Mouse (Mus musculus): ENCODE measurements around the gene Robo1.

The Robo1 gene

GRCm38 (mm10) chr16:72747696-72748095, 439.6 kb downstream of the Robo1 start:
- DNase-seq: no peak

GRCm38 (mm10) chr16:72765128-72765913, 457.2 kb downstream of the Robo1 start:
- DNase-seq: no peak

- DNase-seq: no peak
Measured at GRCm38 (mm10) chr16:72769214-72769834, 461.2 kb downstream of the Robo1 start.

DNA sequence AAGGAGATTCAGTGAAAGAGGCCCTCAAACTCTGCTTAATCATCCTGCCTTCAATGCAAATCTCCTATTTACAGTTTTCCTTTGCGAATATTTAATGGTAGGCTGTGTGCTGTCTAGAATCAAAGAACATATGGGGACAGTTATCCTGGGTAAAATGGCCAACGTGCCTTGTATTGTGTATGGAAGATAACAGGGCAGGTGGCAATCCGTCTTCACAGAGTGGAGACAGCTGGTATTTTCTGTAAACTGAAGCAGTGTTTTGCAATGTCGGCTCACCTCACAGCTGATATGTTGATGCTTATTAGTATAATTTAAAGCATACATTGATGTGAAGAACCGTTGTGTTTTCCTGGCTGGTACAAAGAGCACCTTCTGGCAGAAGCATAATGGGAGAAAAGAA, 464.2 kb downstream of the Robo1 start:
- no peak for DNase-seq

DNA sequence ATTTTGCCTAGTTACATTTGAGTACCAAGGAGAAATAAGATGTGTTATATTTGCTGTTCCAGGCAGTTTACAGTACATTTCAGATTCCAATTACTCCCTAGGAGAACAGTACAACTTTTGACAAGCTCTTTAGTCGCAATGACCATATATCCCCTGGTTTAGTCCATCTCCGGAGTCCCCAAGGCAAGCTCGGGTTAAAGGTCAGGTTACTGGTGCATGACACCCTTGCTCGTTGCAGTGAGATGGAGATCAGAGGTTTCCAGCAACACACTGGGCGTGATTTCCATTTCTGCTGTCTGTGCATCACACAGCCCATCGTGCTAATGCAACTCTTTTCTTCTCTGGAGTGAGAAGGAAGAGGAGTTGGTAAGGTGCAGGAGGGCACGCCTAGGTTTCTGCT, 464.9 kb downstream of the Robo1 start:
- no peak for DNase-seq

- no peak for DNase-seq
Measured at GRCm38 (mm10) chr16:72778520-72778919, 470.4 kb downstream of the Robo1 start.

DNA sequence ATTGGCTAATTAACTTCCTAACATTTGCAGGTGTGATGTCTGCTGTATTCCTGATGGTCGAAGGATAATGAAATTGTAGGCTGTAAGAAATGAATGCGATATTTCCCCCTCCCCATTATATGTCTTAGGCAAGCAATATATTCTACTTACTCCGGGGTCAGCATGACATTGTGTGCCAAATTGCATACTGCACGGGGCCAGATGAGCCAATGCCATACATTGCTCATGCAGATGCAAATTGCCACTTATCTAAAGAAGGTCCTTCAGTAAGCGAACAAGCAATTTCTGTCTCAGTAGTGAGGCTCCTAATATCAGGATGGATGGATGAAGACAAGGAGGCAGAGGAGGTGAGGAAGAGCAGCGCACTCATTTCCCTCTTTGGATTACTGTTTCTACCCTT, 474.1 kb downstream of the Robo1 start:
- no peak for DNase-seq

- DNase-seq: no peak
Measured at GRCm38 (mm10) chr16:72786079-72786478, 478.0 kb downstream of the Robo1 start.

- DNase-seq: no peak
Measured at GRCm38 (mm10) chr16:72786636-72787035, 478.5 kb downstream of the Robo1 start.

- no peak for DNase-seq
Measured at GRCm38 (mm10) chr16:72788017-72788416, 479.9 kb downstream of the Robo1 start.

DNA sequence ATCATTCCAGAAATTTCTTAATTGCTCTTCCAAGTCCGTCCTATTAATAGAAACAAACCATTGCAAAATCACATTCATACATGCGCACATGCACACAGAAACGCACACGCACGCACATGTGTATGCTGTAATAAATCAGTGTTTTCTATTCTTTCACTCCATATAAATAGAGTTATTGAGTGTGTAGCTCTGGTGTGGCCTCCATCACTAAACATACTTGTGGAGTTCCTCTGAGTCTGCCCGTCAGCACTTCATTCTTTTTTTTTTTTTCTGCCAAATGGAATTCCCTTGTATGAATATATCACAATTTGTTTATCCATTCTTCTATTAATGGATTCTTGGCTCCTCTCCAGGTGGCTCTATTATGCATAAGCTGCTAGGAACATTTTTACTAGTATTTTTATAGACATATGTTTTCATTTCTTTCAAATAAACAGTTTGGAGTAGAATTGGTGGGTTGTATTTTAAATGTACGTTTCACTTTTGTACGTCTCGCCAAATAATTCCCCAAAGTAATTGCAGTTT, 483.1 kb downstream of the Robo1 start:
- no peak for DNase-seq

GRCm38 (mm10) chr16:72794692-72795378, 486.7 kb downstream of the Robo1 start:
- peak in 1 of 2 experiments; percentile 21 for DNase-seq

- DNase-seq: no peak
Measured at GRCm38 (mm10) chr16:72795379-72795712, 487.2 kb downstream of the Robo1 start.

GRCm38 (mm10) chr16:72798405-72798949, 490.4 kb downstream of the Robo1 start:
- no peak for DNase-seq

DNA sequence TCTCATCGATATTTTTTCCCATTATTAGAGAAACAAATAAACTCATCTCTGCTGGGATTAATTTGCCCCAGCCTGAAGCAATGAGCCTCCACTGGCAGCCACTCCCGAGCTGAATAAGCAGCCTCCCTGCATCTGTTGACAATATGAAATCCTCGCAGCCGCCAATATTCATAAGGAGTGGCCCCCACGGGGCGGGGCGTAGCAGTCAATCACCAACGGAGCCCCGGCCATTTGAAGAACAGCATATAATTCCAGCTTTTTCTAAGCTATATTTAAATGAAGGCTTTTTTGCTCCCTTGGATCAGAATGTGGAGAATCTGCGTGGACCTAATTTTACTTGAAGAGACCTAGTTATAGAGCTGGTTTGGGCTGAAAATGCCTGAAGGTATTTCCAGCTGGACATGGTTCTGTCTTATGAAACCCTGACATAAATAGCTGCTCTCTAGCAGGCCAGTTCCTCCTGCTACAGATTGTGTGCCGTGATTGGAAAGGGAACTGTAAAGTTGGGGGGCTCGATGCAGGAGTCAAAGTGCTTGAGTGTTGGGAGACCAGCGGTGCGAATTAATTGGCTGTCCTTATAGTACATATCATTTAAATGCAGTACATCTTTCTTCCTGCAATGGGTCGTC, 492.1 kb downstream of the Robo1 start:
- DNase-seq: peak in 1 of 2 experiments; percentile 47

GRCm38 (mm10) chr16:72800788-72801187, 492.7 kb downstream of the Robo1 start:
- DNase-seq: no peak

DNA sequence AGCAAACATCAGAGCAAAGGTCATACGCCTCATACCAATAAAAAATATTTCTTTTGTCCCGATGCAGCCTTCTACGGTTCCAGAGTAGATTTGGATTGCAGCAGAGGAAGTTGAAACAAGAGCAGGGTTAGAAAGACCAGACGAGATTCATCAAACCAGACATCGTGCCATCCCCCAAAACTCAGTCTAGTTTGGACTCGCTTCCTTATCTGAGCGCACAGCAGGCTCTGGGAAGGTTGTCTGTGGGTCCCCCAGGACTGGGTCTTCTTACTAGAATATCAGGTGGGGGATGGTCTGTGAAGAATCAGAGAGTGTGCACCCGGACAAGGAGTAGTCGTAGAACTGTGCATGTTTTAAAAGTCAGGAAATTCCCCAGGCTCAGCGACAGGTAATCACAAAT, 500.2 kb downstream of the Robo1 start:
- no peak for DNase-seq

DNA sequence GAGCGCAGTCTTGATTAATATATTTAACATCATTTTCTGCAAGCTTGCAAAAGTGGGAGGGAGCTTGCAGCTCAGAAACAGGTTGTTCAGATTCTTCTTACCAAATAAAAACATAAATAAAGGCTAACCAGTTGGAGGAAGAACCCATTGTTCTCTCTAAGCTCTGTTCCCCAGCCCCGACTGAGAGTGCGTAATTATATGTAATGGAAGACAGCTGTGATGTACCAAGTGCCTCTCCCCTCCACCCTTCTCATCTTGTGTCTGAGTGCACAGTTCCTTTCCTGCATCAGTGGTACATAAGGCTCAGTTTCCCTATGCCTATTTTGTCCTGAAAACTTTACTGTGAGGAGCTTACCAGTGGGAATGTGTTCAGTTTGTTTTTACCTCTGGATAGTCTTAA, 502.8 kb downstream of the Robo1 start:
- DNase-seq: no peak

GRCm38 (mm10) chr16:72811494-72811893, 503.4 kb downstream of the Robo1 start:
- DNase-seq: no peak

GRCm38 (mm10) chr16:72811908-72812307, 503.8 kb downstream of the Robo1 start:
- no peak for DNase-seq

GRCm38 (mm10) chr16:72828381-72828780, 520.3 kb downstream of the Robo1 start:
- DNase-seq: peak in 1 of 2 experiments; percentile 20

DNA sequence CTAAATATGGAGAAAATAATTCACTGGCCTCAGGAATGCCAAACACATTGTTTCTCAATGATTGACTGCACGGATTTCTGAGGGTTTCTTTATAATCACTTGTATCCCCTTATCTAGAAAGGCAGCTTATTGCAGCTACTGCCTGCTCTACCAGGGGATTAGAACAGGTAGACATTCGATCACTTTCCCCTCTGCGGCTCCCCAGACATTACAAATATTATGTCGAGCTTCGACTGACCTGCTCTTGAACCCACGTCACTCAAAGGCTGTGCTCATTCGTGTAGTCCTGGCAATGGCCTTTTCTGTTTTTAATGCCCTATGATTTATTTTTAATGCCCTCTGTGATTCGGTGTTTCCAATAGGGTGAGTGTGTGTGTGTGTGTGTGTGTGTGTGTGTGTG, 521.4 kb downstream of the Robo1 start:
- no peak for DNase-seq
